ENCODE assay signal across 8 mouse cellular contexts in genomic region chr8:123352786-123353185, GRCm38 (mm10). TPM values are rescaled to one million over a fixed set of nuclear protein-coding genes. Genes with fewer than 3 reads are reported as not detected.
DNase-seq lines count a peak whose midpoint lies in the region; ATAC-seq and TF ChIP-seq lines count a peak whose summit lies in the region.

No protein-coding gene starts in this region.

- no peak overlapping the region for H3K4me3 ChIP-seq in heart, adult 2 months
- H3K4me3 ChIP-seq in hindbrain, embryonic 13.5 days: no peak overlapping the region
- H3K4me3 ChIP-seq in limb, embryonic 11.5 days (ENCODE audit: low read depth, low read length): no peak overlapping the region

- H3K9ac ChIP-seq in heart, adult 2 months (ENCODE audit: low read depth, low read length): no peak overlapping the region
- peak overlapping the region; percentile 35; the same call in 1 of the 2 replicates for H3K9ac ChIP-seq in hindbrain, embryonic 13.5 days
- no peak overlapping the region for H3K9ac ChIP-seq in limb, embryonic 11.5 days (ENCODE audit: low read length)

- peak; percentile 40 for TF ChIP-seq CTCF in heart, adult 2 months (IDR thresholded peaks at IDR 0.05)

- TF ChIP-seq EP300 in heart, adult 2 months (IDR thresholded peaks at IDR 0.05; ENCODE audit: insufficient read depth, low read depth, low read length): no peak

- H3K4me1 ChIP-seq in heart, adult 2 months (ENCODE audit: control insufficient read depth, insufficient read depth, low read length): no peaks in the 10 kb centered on the region
- peaks cover 23% of the 10 kb centered on the region; the same call in 1 of the 2 replicates for H3K4me1 ChIP-seq in hindbrain, embryonic 13.5 days (replicated peaks)
- H3K4me1 ChIP-seq in limb, embryonic 11.5 days (ENCODE audit: control insufficient read depth, insufficient read depth, low read length): no peaks in the 10 kb centered on the region; the same call in 1 of the 2 replicates

- H3K9me3 ChIP-seq in hindbrain, embryonic 13.5 days: no peaks in the 10 kb centered on the region
- no peaks in the 10 kb centered on the region for H3K9me3 ChIP-seq in limb, embryonic 11.5 days (ENCODE audit: control insufficient read depth, low read length)

- H3K27ac ChIP-seq in heart, adult 2 months: no peak overlapping the region
- H3K27ac ChIP-seq in hindbrain, embryonic 13.5 days: no peak overlapping the region
- H3K27ac ChIP-seq in limb, embryonic 11.5 days (replicated peaks; ENCODE audit: low read depth, low read length): no peak overlapping the region

- ATAC-seq in hindbrain, embryonic 13.5 days (ENCODE audit: low FRiP score): no peak
- no peak for ATAC-seq in limb, embryonic 11.5 days (ENCODE audit: insufficient number of reproducible peaks, low FRiP score, low TSS enrichment, low read depth)
- no peak for ATAC-seq in erythroid progenitor cell, adult 5-6 weeks (replicated peaks; ENCODE audit: low FRiP score, poor library complexity, severe bottlenecking)

- no peaks in the 10 kb centered on the region for H3K27me3 ChIP-seq in heart, adult 2 months (ENCODE audit: control insufficient read depth, insufficient read depth, low read length)
- H3K27me3 ChIP-seq in hindbrain, embryonic 13.5 days: no peaks in the 10 kb centered on the region
- H3K27me3 ChIP-seq in limb, embryonic 11.5 days (ENCODE audit: control insufficient read depth, insufficient read depth, low read length): no peaks in the 10 kb centered on the region

- DNase-seq in heart, adult 2 months: no peak
- DNase-seq in heart, postnatal 25 days (ENCODE audit: low spot score): no peak
- DNase-seq in 3T3-L1 (ENCODE audit: low read depth, low spot score): peak; percentile 67
- DNase-seq in R1 (ENCODE audit: low read depth, low spot score): peak; percentile 50
- peak; percentile 42 for DNase-seq in limb, embryonic 11.5 days (ENCODE audit: low spot score)
- peak; percentile 70 for DNase-seq in right cerebral cortex, postnatal 14 days

- H3K36me3 ChIP-seq in heart, adult 2 months (ENCODE audit: control insufficient read depth, insufficient read depth, low read length): no peaks in the 10 kb centered on the region
- H3K36me3 ChIP-seq in hindbrain, embryonic 13.5 days: peaks cover 46% of the 10 kb centered on the region
- H3K36me3 ChIP-seq in limb, embryonic 11.5 days (ENCODE audit: control insufficient read depth, insufficient read depth, low read length): no peaks in the 10 kb centered on the region

- intact Hi-C loops in heart, adult 2 months (cut with DNase I): no loop called here
- intact Hi-C loops in heart, postnatal 25 days (cut with DNase I): no loop called here

- 39% methylated on average over 13 of the region's 13 CpGs for WGBS in heart, adult 2 months
- 51% methylated on average over 13 of the region's 13 CpGs for WGBS in hindbrain, embryonic 13.5 days
- WGBS in limb, embryonic 11.5 days: 66% methylated on average over 13 of the region's 13 CpGs

- no peaks in the 10 kb centered on the region for H3K79me2 ChIP-seq in heart, adult 2 months (replicated peaks; ENCODE audit: control insufficient read depth, insufficient read depth, low read length)

- no peak overlapping the region for H3K4me2 ChIP-seq in hindbrain, embryonic 13.5 days
- H3K4me2 ChIP-seq in limb, embryonic 11.5 days (ENCODE audit: low read depth, severe bottlenecking): no peak overlapping the region

- no peak for TF ChIP-seq POLR2A in heart, adult 2 months (IDR thresholded peaks at IDR 0.05; ENCODE audit: insufficient read depth, low read depth, low read length)

RNA-seq across cellular contexts. Expression of gene Spire2, which starts 20.3 kb away (rescaled TPM):
- total RNA-seq in heart, adult 2 months (2021): under 1 TPM; 0.11 to 0.26 TPM
- 0.29 and 0.53 TPM in 2 replicates for polyA plus RNA-seq in heart, adult 2 months (2012; rRNA removed)
- total RNA-seq in heart, postnatal 25 days (2021): under 1 TPM; 0.10 to 0.20 TPM
- polyA plus RNA-seq in hindbrain, embryonic 13.5 days (2015; fragmentation: Nextera tagmentation; extraction: Ambion mirVana): 39.1 and 39.6 TPM in 2 replicates
- 0.95 and 1.9 TPM in 2 replicates for polyA plus RNA-seq in limb, embryonic 11.5 days (2014; fragmentation: Nextera tagmentation; extraction: Ambion mirVana)
- total RNA-seq in erythroid progenitor cell, adult 5-6 weeks (2015; ENCODE audit: low replicate concordance): not detected in 2 replicates
- total RNA-seq in erythroid progenitor cell, adult 5-6 weeks (2017; ENCODE audit: low replicate concordance): not detected in 2 replicates

RNA-seq across cellular contexts. Expression of gene Tcf25, which starts 20.8 kb away (rescaled TPM):
- total RNA-seq in heart, adult 2 months (2021): 100 to 1,000 TPM; 125 to 134 TPM
- polyA plus RNA-seq in heart, adult 2 months (2012; rRNA removed): 137 and 147 TPM in 2 replicates
- 100 to 1,000 TPM; 113 to 157 TPM for total RNA-seq in heart, postnatal 25 days (2021)
- 273 and 284 TPM in 2 replicates for polyA plus RNA-seq in hindbrain, embryonic 13.5 days (2015; fragmentation: Nextera tagmentation; extraction: Ambion mirVana)
- polyA plus RNA-seq in limb, embryonic 11.5 days (2014; fragmentation: Nextera tagmentation; extraction: Ambion mirVana): 136 and 149 TPM in 2 replicates
- 36.4 and 48.6 TPM in 2 replicates for total RNA-seq in erythroid progenitor cell, adult 5-6 weeks (2015; ENCODE audit: low replicate concordance)
- total RNA-seq in erythroid progenitor cell, adult 5-6 weeks (2017; ENCODE audit: low replicate concordance): 27.2 and 70.3 TPM in 2 replicates

RNA-seq across cellular contexts. Expression of gene Fanca, which starts 34.4 kb away (rescaled TPM):
- total RNA-seq in heart, adult 2 months (2021): 1 to 10 TPM; 5.3 to 6.2 TPM
- polyA plus RNA-seq in heart, adult 2 months (2012; rRNA removed): 3.9 and 4.6 TPM in 2 replicates
- total RNA-seq in heart, postnatal 25 days (2021): 1 to 10 TPM; 1.7 to 3.0 TPM
- polyA plus RNA-seq in hindbrain, embryonic 13.5 days (2015; fragmentation: Nextera tagmentation; extraction: Ambion mirVana): 7.8 and 11.1 TPM in 2 replicates
- polyA plus RNA-seq in limb, embryonic 11.5 days (2014; fragmentation: Nextera tagmentation; extraction: Ambion mirVana): 38.9 and 39.2 TPM in 2 replicates
- 47.9 and 75.0 TPM in 2 replicates for total RNA-seq in erythroid progenitor cell, adult 5-6 weeks (2015; ENCODE audit: low replicate concordance)
- 31.5 and 34.1 TPM in 2 replicates for total RNA-seq in erythroid progenitor cell, adult 5-6 weeks (2017; ENCODE audit: low replicate concordance)

RNA-seq across cellular contexts. Expression of gene Mc1r, which starts 54.1 kb away (rescaled TPM):
- total RNA-seq in heart, adult 2 months (2021): not detected
- polyA plus RNA-seq in heart, adult 2 months (2012; rRNA removed): not detected in 2 replicates
- total RNA-seq in heart, postnatal 25 days (2021): not detected
- polyA plus RNA-seq in hindbrain, embryonic 13.5 days (2015; fragmentation: Nextera tagmentation; extraction: Ambion mirVana): 0.17 TPM in 2 replicates
- polyA plus RNA-seq in limb, embryonic 11.5 days (2014; fragmentation: Nextera tagmentation; extraction: Ambion mirVana): not detected in 2 replicates
- total RNA-seq in erythroid progenitor cell, adult 5-6 weeks (2015; ENCODE audit: low replicate concordance): not detected in 2 replicates
- total RNA-seq in erythroid progenitor cell, adult 5-6 weeks (2017; ENCODE audit: low replicate concordance): not detected in 2 replicates

RNA-seq across cellular contexts. Expression of gene Tubb3, which starts 58.4 kb away (rescaled TPM):
- under 1 TPM in 1 of 2 experiments, not detected in 1; 0.59 TPM for total RNA-seq in heart, adult 2 months (2021)
- 4.6 and 6.2 TPM in 2 replicates for polyA plus RNA-seq in heart, adult 2 months (2012; rRNA removed)
- under 1 TPM; 0.25 to 0.34 TPM for total RNA-seq in heart, postnatal 25 days (2021)
- polyA plus RNA-seq in hindbrain, embryonic 13.5 days (2015; fragmentation: Nextera tagmentation; extraction: Ambion mirVana): 1,817 and 1,895 TPM in 2 replicates
- 9.3 and 11.2 TPM in 2 replicates for polyA plus RNA-seq in limb, embryonic 11.5 days (2014; fragmentation: Nextera tagmentation; extraction: Ambion mirVana)
- not detected in 2 replicates for total RNA-seq in erythroid progenitor cell, adult 5-6 weeks (2015; ENCODE audit: low replicate concordance)
- not detected in 2 replicates for total RNA-seq in erythroid progenitor cell, adult 5-6 weeks (2017; ENCODE audit: low replicate concordance)

Comparison
In these comparisons a context has a peak if more than half of its experiments do, and no peak if none do; other contexts are left out.
1. DNase-seq: peak in 3T3-L1 (single experiment), R1 (single experiment), limb, embryonic 11.5 days (single experiment) and right cerebral cortex, postnatal 14 days (single experiment); none in heart, adult 2 months (0 of 2) and heart, postnatal 25 days (single experiment).
2. RNA of gene Fanca, which starts 34.4 kb away (total RNA-seq): 31.5 to 75.0 TPM in erythroid progenitor cell, adult 5-6 weeks; 5.3 to 6.2 TPM in heart, adult 2 months and 1.7 to 3.0 TPM in heart, postnatal 25 days; every median in the first group is over 4 times any median in the second.